7 mouse cellular contexts compared by ENCODE assay signal in the genomic region with DNA sequence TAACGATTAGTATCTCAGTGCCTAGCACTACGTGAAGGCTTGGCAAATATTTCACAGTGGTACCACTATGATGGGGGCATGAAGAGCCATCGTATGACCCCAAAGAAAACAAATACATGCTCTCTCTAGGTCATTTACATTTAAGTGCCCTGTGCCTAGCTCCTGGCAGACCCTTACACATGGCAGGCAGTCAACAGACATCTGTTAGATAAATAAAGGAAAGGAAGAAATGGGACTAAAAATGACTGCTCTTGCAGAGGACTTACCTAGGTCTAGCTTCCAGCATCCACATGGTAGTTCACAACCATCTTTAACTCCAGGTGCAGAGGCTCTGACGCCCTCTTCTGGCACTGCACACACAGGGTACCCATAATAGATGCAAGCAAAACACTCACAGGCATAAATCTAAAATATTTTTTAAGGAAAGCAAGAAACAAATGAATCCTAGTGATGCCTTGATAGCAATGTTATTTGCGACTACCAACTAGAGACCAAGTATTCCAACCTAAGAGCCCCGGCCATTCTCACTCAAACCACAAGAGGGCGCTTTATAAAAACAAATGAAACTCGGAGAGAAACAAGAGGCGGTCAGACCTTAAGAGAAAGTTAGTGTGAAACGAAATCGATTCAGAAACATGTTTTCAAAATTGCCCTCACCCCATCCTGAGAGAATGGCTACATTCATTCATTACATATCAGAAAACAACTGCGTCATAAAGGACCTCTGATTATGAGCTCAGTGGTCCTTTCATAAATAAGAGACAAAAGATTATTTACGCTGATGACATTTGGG. TPM values are rescaled to one million over a fixed set of nuclear protein-coding genes. Genes with fewer than 3 reads are reported as not detected.
DNase-seq lines count a peak whose midpoint lies in the region; TF ChIP-seq lines count a peak whose summit lies in the region.

No protein-coding gene starts in this region.

- intact Hi-C loops in left cerebral cortex, adult 2 months (cut with DNase I), result loop anchor here (1.0 to 10.0 kb wide), 2 partner anchors 285 to 468 kb away; no protein-coding TSS in a partner anchor

- 36% methylated on average over 13 of the region's 13 CpGs for WGBS in macrophage (ENCODE audit: missing documents)

- H3K79me2 ChIP-seq in macrophage (ENCODE audit: inconsistent target), result no peaks in the 10 kb centered on the region

- TF ChIP-seq CTCF in left cerebral cortex, adult 2 months (IDR thresholded peaks at IDR 0.05), result peak; percentile 95

- H3K4me3 ChIP-seq in left cerebral cortex, adult 2 months, result peak overlapping the region; percentile 47
- peak overlapping the region; percentile 1; the same call in 1 of the 2 replicates for H3K4me3 ChIP-seq in macrophage (ENCODE audit: inconsistent target)

- peak; percentile 88 for DNase-seq in adipocyte (ENCODE audit: low spot score)
- peak; percentile 57 for DNase-seq in embryo, embryonic 10 days (ENCODE audit: low spot score)
- DNase-seq in gastrocnemius, adult 8-10 months (ENCODE audit: low spot score in 2 of 2), result peak; percentile 39 to 50
- peak; percentile 87 for DNase-seq in induced T-regulatory cell, adult 2 months (ENCODE audit: low read depth)
- peak; percentile 78 to 82 for DNase-seq in left cerebral cortex, adult 2 months (ENCODE audit: extremely low spot score in 1 of 2, low spot score in 2 of 2)
- DNase-seq in right cerebral cortex, postnatal 25 days, result peak; percentile 74

- peak overlapping the region; percentile 71 for H3K27ac ChIP-seq in left cerebral cortex, adult 2 months
- H3K27ac ChIP-seq in macrophage, result no peak overlapping the region

- no peaks in the 10 kb centered on the region for H3K36me3 ChIP-seq in macrophage (ENCODE audit: inconsistent target)

RNA-seq across cellular contexts. Expression of a gene that starts 15.7 kb away (rescaled TPM):
- total RNA-seq in gastrocnemius, adult 8-10 months (2022), result 1 to 10 TPM in 2 of 4 experiments, under 1 TPM in 2; 0.91 to 1.7 (median 1.3) TPM
- 10 to 100 TPM; 90.1 to 90.6 TPM for total RNA-seq in left cerebral cortex, adult 2 months (2021)
- total RNA-seq in macrophage (2018; cell fraction: chromatin; rRNA removed), result 10 to 100 TPM in 8 of 26 experiments, 1 to 10 TPM in 18; 2.7 to 36.3 (median 5.5) TPM
- 10 to 100 TPM in 12 of 26 experiments, 1 to 10 TPM in 14; 4.8 to 22.2 (median 9.8) TPM for total RNA-seq in macrophage (2018; cell fraction: cytosol; rRNA removed)
- 10 to 100 TPM in 17 of 26 experiments, 1 to 10 TPM in 9; 5.0 to 31.2 (median 10.5) TPM for total RNA-seq in macrophage (2018; cell fraction: nucleus; rRNA removed)
- polyA plus RNA-seq in macrophage (2018), result 4.6 to 9.9 TPM (median 4.8 TPM) in 3 replicates

Comparison
In these comparisons a context has a peak if more than half of its experiments do, and no peak if none do; other contexts are left out.
1. RNA of a gene that starts 15.7 kb away (total RNA-seq): 90.1 to 90.6 TPM in left cerebral cortex, adult 2 months; 0.91 to 1.7 TPM in gastrocnemius, adult 8-10 months; every median in the first group is over 10 times any median in the second.
2. Peak in every context shown above with its lines, with median percentiles within 50 percentile points of each other: DNase-seq.